Mouse (Mus musculus): ENCODE data around the gene Fbxo8. TPM values are rescaled to one million over a fixed set of nuclear protein-coding genes. Genes with fewer than 3 reads are reported as not detected.

The Fbxo8 gene
- polyA plus RNA-seq (2015; fragmentation: Nextera tagmentation; extraction: Ambion mirVana): 40.4 and 41.6 TPM in 2 replicates

DNA sequence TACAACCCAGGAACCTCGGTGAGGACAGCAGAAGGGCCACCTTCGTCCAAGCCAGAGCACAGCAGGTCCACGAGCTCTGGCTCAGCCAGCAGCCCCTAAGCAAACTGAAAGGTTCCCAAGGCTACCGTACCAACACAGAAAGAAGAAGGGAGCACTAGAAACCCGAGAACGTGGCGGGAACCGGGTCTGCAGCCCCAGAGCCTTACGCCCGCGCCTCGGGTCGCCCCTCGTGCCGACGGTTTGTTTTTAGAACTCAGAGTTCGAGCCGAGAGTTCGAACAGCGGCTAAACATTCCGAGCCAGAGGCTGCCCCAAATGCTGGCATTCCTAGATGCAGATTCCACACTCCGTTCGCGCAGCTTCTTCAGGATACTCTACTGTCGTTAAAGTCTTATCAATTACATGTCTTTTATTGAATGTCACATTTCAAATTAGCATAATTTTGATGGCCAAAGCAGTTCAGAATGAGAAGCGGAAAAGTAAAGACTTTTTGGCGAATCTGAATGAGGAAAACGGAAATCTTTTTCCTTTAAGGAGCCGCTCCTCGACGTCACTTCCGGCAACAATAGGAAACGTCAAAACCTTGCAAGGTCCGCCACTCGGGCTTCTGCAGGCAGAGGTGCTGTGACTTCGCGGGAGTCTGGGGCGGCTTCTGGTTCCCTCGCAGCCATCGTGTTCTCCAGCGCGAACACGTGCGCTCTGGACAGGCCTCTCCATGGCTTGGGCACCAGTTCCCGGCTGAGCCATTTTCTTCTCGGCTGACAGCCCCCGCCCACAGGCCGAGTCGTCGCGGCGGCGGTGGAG is at the start of gene Fbxo8, which contains the start of gene Cep44:
Fbxo8 (plus strand) TSS at position 533 of the 803 bp plus-strand sequence.
Cep44 (minus strand) TSS at position 490 of the 803 bp plus-strand sequence.
- H3K27me3 ChIP-seq (replicated peaks): no peaks in the 10 kb centered on the region
- peak within 1 kb of the TSS; percentile 59 for H3K4me2 ChIP-seq (replicated peaks)
- H3K4me1 ChIP-seq (replicated peaks): peaks cover 5% of the 10 kb centered on the region; the same call in 1 of the 2 replicates
- under 1% methylated on average over 53 of the region's 53 CpGs for WGBS
- no peaks in the 10 kb centered on the region for H3K36me3 ChIP-seq
- no peaks in the 10 kb centered on the region for H3K9me3 ChIP-seq
- peak within 1 kb of the TSS; percentile 81 for H3K9ac ChIP-seq
- ATAC-seq: peak; percentile 94
- peak within 1 kb of the TSS; percentile 80 for H3K27ac ChIP-seq
- peak within 1 kb of the TSS; percentile 65 for H3K4me3 ChIP-seq (replicated peaks)

DNA sequence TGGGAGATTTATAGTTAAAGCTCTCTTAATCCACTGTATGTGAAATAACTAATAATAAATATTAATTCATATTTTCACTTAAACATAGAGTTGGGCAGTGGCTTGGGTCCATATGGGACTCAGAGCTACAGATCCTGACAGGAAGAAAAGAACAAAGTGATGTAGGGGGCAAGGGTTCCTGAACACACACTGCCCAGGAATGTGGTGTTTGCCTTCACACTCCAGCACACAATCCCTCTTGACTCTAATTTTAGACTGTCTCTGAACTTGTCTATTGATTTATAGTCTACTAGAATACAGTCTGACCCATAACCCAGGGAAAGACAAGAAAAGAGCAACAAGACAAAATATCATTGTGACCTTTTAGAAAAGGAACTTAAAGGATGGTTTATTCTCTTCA is 49.0 kb upstream of the Fbxo8 start:
- no peak overlapping the region for H3K27ac ChIP-seq
- no peak overlapping the region for H3K9ac ChIP-seq
- ATAC-seq: no peak
- H3K4me1 ChIP-seq (replicated peaks): no peaks in the 10 kb centered on the region
- no peak overlapping the region for H3K4me2 ChIP-seq (replicated peaks)
- H3K36me3 ChIP-seq: no peaks in the 10 kb centered on the region
- H3K27me3 ChIP-seq (replicated peaks): no peaks in the 10 kb centered on the region
- H3K9me3 ChIP-seq: no peaks in the 10 kb centered on the region
- no peak overlapping the region for H3K4me3 ChIP-seq (replicated peaks)

- Histone ChIP-seq H3K27me3 (replicated peaks) (no peaks in the 10 kb centered on the region), H3K9me3 (no peaks in the 10 kb centered on the region), H3K4me3 (replicated peaks) (no peak overlapping the region), H3K9ac (no peak overlapping the region), H3K4me1 (replicated peaks) (no peaks in the 10 kb centered on the region), H3K27ac (no peak overlapping the region), H3K36me3 (no peaks in the 10 kb centered on the region), H3K4me2 (replicated peaks) (no peak overlapping the region)
- WGBS: 39% methylated on average over 3 of the region's 3 CpGs
- no peak for ATAC-seq
Observed at GRCm38 (mm10) chr8:56508318-56508951, 42.5 kb upstream of the Fbxo8 start.

- H3K36me3 ChIP-seq: no peaks in the 10 kb centered on the region
- H3K4me2 ChIP-seq (replicated peaks): no peak overlapping the region
- H3K27ac ChIP-seq: no peak overlapping the region
- no peak overlapping the region for H3K9ac ChIP-seq
- H3K4me1 ChIP-seq (replicated peaks): no peaks in the 10 kb centered on the region
- no peak for ATAC-seq
- no peak overlapping the region for H3K4me3 ChIP-seq (replicated peaks)
- 72% methylated on average over 4 of the region's 4 CpGs for WGBS
- H3K27me3 ChIP-seq (replicated peaks): no peaks in the 10 kb centered on the region
- no peaks in the 10 kb centered on the region for H3K9me3 ChIP-seq
Observed at GRCm38 (mm10) chr8:56508952-56509479, 41.9 kb upstream of the Fbxo8 start.

GRCm38 (mm10) chr8:56518848-56519247 is 32.0 kb upstream of the Fbxo8 start:
- no peak overlapping the region for H3K4me3 ChIP-seq (replicated peaks)
- H3K27ac ChIP-seq: no peak overlapping the region
- no peak for ATAC-seq
- no peaks in the 10 kb centered on the region for H3K27me3 ChIP-seq (replicated peaks)
- no peaks in the 10 kb centered on the region for H3K9me3 ChIP-seq
- no peaks in the 10 kb centered on the region for H3K36me3 ChIP-seq
- no peaks in the 10 kb centered on the region for H3K4me1 ChIP-seq (replicated peaks)
- H3K4me2 ChIP-seq (replicated peaks): no peak overlapping the region
- WGBS: 57% methylated on average over 6 of the region's 6 CpGs
- no peak overlapping the region for H3K9ac ChIP-seq

- no peaks in the 10 kb centered on the region for H3K27me3 ChIP-seq (replicated peaks)
- H3K4me3 ChIP-seq (replicated peaks): no peak overlapping the region
- no peak for ATAC-seq
- no peak overlapping the region for H3K4me2 ChIP-seq (replicated peaks)
- H3K9ac ChIP-seq: no peak overlapping the region
- no peaks in the 10 kb centered on the region for H3K36me3 ChIP-seq
- no peak overlapping the region for H3K27ac ChIP-seq
- H3K4me1 ChIP-seq (replicated peaks): no peaks in the 10 kb centered on the region
- H3K9me3 ChIP-seq: no peaks in the 10 kb centered on the region
- 83% methylated on average over 2 of the region's 2 CpGs for WGBS
Observed at GRCm38 (mm10) chr8:56520249-56520648, 30.6 kb upstream of the Fbxo8 start.

DNA sequence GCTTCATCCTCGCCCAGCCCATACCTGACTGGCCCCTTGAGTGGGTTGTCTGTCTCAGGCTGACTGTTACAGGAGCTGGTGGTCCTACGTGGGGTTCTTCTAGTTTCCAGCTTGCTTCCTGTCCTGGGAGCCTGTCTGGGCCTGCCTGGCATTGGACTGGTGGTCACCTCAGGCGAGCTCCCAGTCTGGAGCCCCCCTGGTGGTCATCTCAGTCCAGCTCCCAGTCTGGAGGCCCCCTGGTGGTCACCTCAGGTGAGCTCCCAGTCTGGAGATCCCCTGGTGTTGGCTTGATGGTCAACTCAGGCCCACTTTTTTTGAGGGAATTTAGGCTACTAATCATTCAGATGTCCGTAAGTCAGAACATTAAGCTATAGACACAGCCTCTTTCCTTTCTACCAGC is 29.8 kb upstream of the Fbxo8 start:
- no peak overlapping the region for H3K4me3 ChIP-seq (replicated peaks)
- no peak for ATAC-seq
- no peaks in the 10 kb centered on the region for H3K4me1 ChIP-seq (replicated peaks)
- H3K9me3 ChIP-seq: no peaks in the 10 kb centered on the region
- H3K27me3 ChIP-seq (replicated peaks): no peaks in the 10 kb centered on the region
- H3K4me2 ChIP-seq (replicated peaks): no peak overlapping the region
- 76% methylated on average over 4 of the region's 4 CpGs for WGBS
- H3K9ac ChIP-seq: no peak overlapping the region
- H3K36me3 ChIP-seq: no peaks in the 10 kb centered on the region
- H3K27ac ChIP-seq: no peak overlapping the region

DNA sequence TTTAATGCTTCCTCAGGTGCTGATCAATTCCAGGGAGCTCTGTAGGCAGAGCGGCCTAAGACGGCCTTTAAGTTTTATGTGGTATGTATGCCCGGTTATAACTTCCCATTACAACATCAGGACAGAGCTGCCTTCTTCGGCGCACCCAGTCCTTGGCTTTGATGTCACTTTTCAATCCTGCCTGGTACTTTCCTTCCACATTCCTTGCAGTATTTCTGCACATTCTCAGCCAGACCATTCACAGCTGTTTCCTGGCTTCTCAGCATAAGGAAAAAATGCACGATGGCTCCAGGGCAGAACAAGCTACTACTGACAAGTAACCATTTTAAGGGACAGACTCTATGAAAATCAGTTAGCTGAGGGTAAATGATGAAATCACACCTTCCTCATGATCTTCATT is 22.0 kb upstream of the Fbxo8 start:
- no peak for ATAC-seq
- H3K27ac ChIP-seq: no peak overlapping the region
- H3K27me3 ChIP-seq (replicated peaks): no peaks in the 10 kb centered on the region
- no peak overlapping the region for H3K9ac ChIP-seq
- no peak overlapping the region for H3K4me2 ChIP-seq (replicated peaks)
- no peak overlapping the region for H3K4me3 ChIP-seq (replicated peaks)
- H3K36me3 ChIP-seq: no peaks in the 10 kb centered on the region
- H3K9me3 ChIP-seq: no peaks in the 10 kb centered on the region
- no peaks in the 10 kb centered on the region for H3K4me1 ChIP-seq (replicated peaks)
- WGBS: 68% methylated on average over 6 of the region's 6 CpGs

DNA sequence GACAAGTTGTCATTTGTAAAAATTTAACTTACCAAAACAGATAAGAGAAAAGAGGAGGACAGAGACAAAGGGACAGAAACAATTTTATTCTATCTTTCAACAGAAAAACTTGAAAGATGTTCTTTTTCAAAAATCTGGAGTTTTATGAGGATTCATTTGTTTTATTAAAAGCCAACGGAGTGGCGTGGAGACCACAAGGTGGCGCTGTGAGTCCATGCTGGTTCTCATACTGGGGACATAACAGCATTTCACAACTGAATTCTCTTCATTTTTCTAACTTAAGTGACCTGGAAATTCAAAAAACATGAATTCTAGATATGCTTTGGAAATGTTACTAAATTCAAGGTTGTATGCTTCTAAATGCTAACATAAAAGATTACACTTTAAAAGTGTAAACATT is 20.5 kb upstream of the Fbxo8 start:
- Histone ChIP-seq H3K4me1 (replicated peaks) (no peaks in the 10 kb centered on the region), H3K9me3 (no peaks in the 10 kb centered on the region), H3K4me3 (replicated peaks) (no peak overlapping the region), H3K36me3 (no peaks in the 10 kb centered on the region), H3K27me3 (replicated peaks) (no peaks in the 10 kb centered on the region), H3K4me2 (replicated peaks) (no peak overlapping the region), H3K9ac (no peak overlapping the region), H3K27ac (no peak overlapping the region)
- 6% methylated on average over 3 of the region's 3 CpGs for whole genome bisulfite sequencing
- ATAC-seq: no peak

GRCm38 (mm10) chr8:56540706-56541105 is 10.2 kb upstream of the Fbxo8 start:
- no peak overlapping the region for H3K27ac ChIP-seq
- H3K36me3 ChIP-seq: peaks cover 19% of the 10 kb centered on the region; the same call in 1 of the 2 replicates
- H3K9ac ChIP-seq: no peak overlapping the region
- WGBS: 81% methylated on average over 7 of the region's 7 CpGs
- H3K4me1 ChIP-seq (replicated peaks): no peaks in the 10 kb centered on the region
- no peak for ATAC-seq
- no peaks in the 10 kb centered on the region for H3K9me3 ChIP-seq
- H3K27me3 ChIP-seq (replicated peaks): no peaks in the 10 kb centered on the region
- H3K4me3 ChIP-seq (replicated peaks): no peak overlapping the region
- H3K4me2 ChIP-seq (replicated peaks): no peak overlapping the region

GRCm38 (mm10) chr8:56547866-56548265 is 3.0 kb upstream of the Fbxo8 start:
- H3K27ac ChIP-seq: no peak overlapping the region
- no peak overlapping the region for H3K9ac ChIP-seq

DNA sequence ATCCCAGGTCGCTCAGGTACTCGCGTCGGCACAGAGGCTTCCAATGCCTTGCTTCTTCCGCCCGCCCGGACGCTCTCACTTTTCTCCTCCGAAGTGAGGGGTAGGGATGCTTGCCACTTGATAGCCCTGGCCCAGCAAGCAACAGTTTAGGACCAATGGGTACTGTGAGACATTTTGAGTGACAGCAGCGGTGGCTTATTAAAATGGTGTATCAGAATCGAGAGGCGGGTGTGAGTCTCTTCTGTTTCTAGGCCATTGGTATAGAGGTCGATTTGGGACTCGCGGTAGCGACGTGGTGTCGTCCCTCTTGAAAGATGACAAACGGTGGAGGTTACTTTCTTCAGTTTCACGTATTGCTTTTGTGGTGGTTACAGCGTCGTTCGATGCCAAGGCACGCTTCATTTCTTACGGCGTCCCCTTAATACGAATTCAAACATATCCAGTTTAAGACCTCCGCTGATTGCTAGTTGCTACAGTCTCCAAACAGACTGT is 517 bp downstream of the Fbxo8 start:
- no peaks in the 10 kb centered on the region for H3K9me3 ChIP-seq
- under 1% methylated on average over 28 of the region's 28 CpGs for whole genome bisulfite sequencing

More at GRCm38 (mm10) chr8:56547866-56548265, 3.0 kb upstream of the Fbxo8 start:
- WGBS: 89% methylated on average over 2 of the region's 2 CpGs
- Histone ChIP-seq H3K27me3 (replicated peaks) (no peaks in the 10 kb centered on the region), H3K4me3 (replicated peaks) (no peak overlapping the region), H3K4me1 (replicated peaks) (peaks cover 5% of the 10 kb centered on the region; the same call in 1 of the 2 replicates), H3K9me3 (no peaks in the 10 kb centered on the region), H3K36me3 (0 out of 2 replicates have a peak, but pooled peaks cover 2% of the 10 kb centered on the region), H3K4me2 (replicated peaks) (no peak overlapping the region)
- ATAC-seq: no peak

More for the DNA sequence above, 517 bp downstream of the Fbxo8 start:
- Histone ChIP-seq H3K36me3 (no peaks in the 10 kb centered on the region), H3K4me3 (replicated peaks) (peak overlapping the region; percentile 65), H3K4me1 (replicated peaks) (peaks cover 5% of the 10 kb centered on the region; the same call in 1 of the 2 replicates), H3K9ac (peak overlapping the region; percentile 81), H3K27me3 (replicated peaks) (no peaks in the 10 kb centered on the region), H3K4me2 (replicated peaks) (peak overlapping the region; percentile 59), H3K27ac (peak overlapping the region; percentile 80)
- peak; percentile 97 for ATAC-seq
